Mouse (Mus musculus) hindbrain, embryonic 13.5 days (tissue): ENCODE data around the gene Slc38a9. TPM values are rescaled to one million over a fixed set of nuclear protein-coding genes. Genes with fewer than 3 reads are reported as not detected.

Experiments used
- ATAC-seq: fragments of 200-750 bp; cut with Nextera tagmentation; 2 replicates; pipeline ENCODE4 v1.8.0; 2017; ENCODE audit warnings: moderate TSS enrichment; ENCODE audit not compliant: low FRiP score
- H3K27ac ChIP-seq: fragments of 300-500 bp; sonication (generic); 2 replicates; pipeline ENCODE4 v1.5.1; 2015; ENCODE audit warnings: inconsistent platforms, mild to moderate bottlenecking, moderate library complexity
- H3K27me3 ChIP-seq: fragments of 300-500 bp; sonication (generic); 2 replicates; pipeline ENCODE4 v1.6.1; 2015; ENCODE audit warnings: mild to moderate bottlenecking, inconsistent platforms
- H3K36me3 ChIP-seq: fragments of 300-500 bp; sonication (generic); 2 replicates; pipeline ENCODE4 v1.6.1; 2015; ENCODE audit warnings: mild to moderate bottlenecking, inconsistent platforms
- H3K4me1 ChIP-seq: fragments of 300-500 bp; sonication (generic); replicated peaks from 2 replicates; pipeline ENCODE4 v1.6.1; 2015; ENCODE audit warnings: inconsistent platforms
- H3K4me2 ChIP-seq: fragments of 300-500 bp; sonication (generic); 2 replicates; pipeline ENCODE4 v1.6.1; 2015; ENCODE audit warnings: inconsistent platforms, mild to moderate bottlenecking, moderate library complexity
- H3K4me3 ChIP-seq: fragments of 300-500 bp; sonication (generic); 2 replicates; pipeline ENCODE4 v1.5.1; 2015; ENCODE audit warnings: mild to moderate bottlenecking, inconsistent platforms
- H3K9ac ChIP-seq: fragments of 300-500 bp; sonication (generic); 2 replicates; pipeline ENCODE4 v1.6.1; 2015; ENCODE audit warnings: mild to moderate bottlenecking, inconsistent platforms
- H3K9me3 ChIP-seq: fragments of 300-500 bp; sonication (generic); 2 replicates; pipeline ENCODE4 v1.6.1; 2016; ENCODE audit warnings: inconsistent platforms
- WGBS: fragments of 180-500 bp; shearing (Covaris S2); methylation state at CpG from one replicate; pipeline ENCODE4 v1.1.7; 2015; 5-methylcytosine and 5-hydroxymethylcytosine counted together
- polyA plus RNA-seq: library from polyadenylated mRNA; unstranded; fragments of >200 nt; fragmentation: Nextera tagmentation; extraction: Ambion mirVana; gene quantifications from 2 replicates; pipeline ENCODE4 v1.2.1, GENCODE M21; 2015

Gene Slc38a9
- polyA plus RNA-seq, 1 experiment from 2014 or later: 26.6 TPM

DNA sequence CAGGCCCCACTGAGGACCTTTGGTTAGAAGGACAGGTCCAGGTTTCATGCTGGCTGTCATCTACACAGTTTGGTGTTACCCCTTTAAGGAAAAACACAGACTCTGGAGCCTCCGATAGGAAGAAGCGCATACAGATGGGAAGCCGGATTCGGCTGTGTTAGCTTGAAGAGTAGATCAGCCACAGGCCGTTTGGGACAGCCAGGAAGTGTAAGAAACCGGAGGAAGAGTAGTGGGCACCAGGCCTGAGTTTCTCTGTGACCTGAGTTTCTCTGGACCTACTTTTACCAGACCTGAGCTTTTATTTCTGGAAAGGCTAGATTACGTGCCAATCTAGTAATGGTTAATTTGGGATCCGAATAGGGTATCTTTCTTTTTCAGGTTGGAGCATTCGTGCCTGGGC lies 76.6 kb downstream of the Slc38a9 start:
- Histone ChIP-seq H3K4me3 (no peak overlapping the region), H3K9ac (no peak overlapping the region), H3K36me3 (peaks cover 18% of the 10 kb centered on the region), H3K9me3 (no peaks in the 10 kb centered on the region), H3K4me1 (no peaks in the 10 kb centered on the region; the same call in 1 of the 2 replicates), H3K27me3 (no peaks in the 10 kb centered on the region), H3K27ac (no peak overlapping the region), H3K4me2 (no peak overlapping the region)
- no peak for ATAC-seq
- WGBS: 87% methylated on average over 9 of the region's 9 CpGs

DNA sequence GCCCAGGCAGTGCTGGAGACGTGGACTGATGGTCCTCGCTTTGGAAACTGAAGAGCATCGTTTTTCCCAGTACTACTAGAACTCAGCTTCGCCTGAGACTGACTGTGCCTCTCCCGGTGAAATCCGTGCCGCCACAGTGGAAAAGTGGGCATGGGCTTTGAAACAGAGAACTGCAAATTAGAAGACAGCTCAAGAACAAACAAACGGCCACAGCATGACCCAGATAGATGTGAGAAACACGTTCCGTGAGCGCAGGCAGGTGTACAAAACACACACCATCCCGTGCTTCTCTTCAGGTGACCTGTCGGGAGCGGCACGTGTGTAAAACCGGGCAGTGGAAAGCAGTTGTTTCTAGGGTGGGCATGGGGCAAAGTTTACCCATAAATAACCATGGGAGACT lies 77.5 kb downstream of the Slc38a9 start:
- Histone ChIP-seq H3K9ac (no peak overlapping the region), H3K4me3 (no peak overlapping the region), H3K9me3 (no peaks in the 10 kb centered on the region), H3K27ac (no peak overlapping the region), H3K4me2 (no peak overlapping the region), H3K36me3 (peaks cover 12% of the 10 kb centered on the region; the same call in 1 of the 2 replicates), H3K4me1 (no peaks in the 10 kb centered on the region; the same call in 1 of the 2 replicates), H3K27me3 (no peaks in the 10 kb centered on the region)
- no peak for ATAC-seq
- 90% methylated on average over 16 of the region's 16 CpGs for WGBS

DNA sequence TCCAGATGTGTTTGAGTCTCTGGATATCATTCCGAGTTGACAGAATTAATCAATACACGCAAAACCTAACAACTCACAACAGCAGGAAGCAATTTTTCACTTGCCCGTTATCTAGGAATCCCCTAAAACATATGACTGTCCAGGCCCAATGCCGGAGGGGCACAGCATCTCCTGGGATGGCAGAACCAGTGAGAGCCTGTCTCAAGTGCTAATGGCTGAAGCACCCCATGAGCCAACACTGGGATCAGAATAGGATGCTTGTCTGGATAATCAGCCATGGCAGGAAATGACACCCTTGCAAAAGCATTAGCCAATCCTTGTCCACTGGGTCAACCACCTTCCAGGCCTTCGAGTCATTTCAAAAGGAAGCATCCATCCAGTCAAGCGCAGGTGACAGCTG lies 79.5 kb downstream of the Slc38a9 start:
- WGBS: 85% methylated on average over 6 of the region's 6 CpGs
- no peak overlapping the region for H3K9ac ChIP-seq

DNA sequence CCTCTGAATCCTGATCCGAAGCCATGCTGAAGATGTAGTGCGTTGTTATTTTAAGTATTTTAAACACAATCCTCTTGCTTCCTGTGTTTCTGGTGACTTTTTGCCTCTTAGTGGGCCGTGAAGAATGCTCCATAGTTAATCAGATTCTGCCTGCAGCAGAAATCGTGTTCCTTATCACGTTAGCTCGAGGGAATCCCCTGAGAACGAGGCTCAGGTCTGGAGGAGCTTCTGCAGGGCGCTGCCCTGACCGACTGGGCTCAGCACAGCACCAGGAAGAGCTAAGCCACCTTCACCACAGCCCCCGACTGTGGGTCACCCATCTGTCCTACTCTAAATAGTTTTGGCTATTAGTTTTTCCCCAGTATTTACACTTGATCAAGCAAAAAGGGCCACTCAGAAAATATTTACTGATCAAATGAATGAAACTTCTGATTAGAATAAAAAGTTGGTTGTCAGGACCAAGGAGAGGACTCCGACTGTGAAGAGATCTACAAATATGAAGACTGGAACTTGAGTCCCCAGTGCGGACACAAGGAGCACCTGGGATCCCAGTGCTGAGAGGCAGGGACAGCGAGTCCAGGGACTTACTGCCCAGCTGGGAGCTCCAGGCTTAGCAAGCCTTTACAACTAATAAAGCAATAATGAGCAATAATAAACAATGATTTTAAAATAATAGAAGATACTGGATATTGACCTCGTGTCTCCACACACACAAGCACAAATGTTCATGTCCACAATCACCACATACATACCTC lies 81.7 kb downstream of the Slc38a9 start:
- no peak overlapping the region for H3K4me2 ChIP-seq
- H3K4me1 ChIP-seq: no peaks in the 10 kb centered on the region; the same call in 1 of the 2 replicates
- no peaks in the 10 kb centered on the region for H3K9me3 ChIP-seq
- no peak for ATAC-seq
- no peak overlapping the region for H3K9ac ChIP-seq
- H3K36me3 ChIP-seq: 0 out of 2 replicates have a peak, but pooled peaks cover 4% of the 10 kb centered on the region
- 71% methylated on average over 14 of the region's 14 CpGs for WGBS
- H3K27me3 ChIP-seq: no peaks in the 10 kb centered on the region
- no peak overlapping the region for H3K27ac ChIP-seq
- H3K4me3 ChIP-seq: no peak overlapping the region

More for the DNA sequence above, 79.5 kb downstream of the Slc38a9 start:
- Histone ChIP-seq H3K36me3 (peaks cover 7% of the 10 kb centered on the region; the same call in 1 of the 2 replicates), H3K27me3 (no peaks in the 10 kb centered on the region), H3K4me3 (no peak overlapping the region), H3K4me2 (no peak overlapping the region), H3K27ac (no peak overlapping the region), H3K4me1 (no peaks in the 10 kb centered on the region; the same call in 1 of the 2 replicates), H3K9me3 (no peaks in the 10 kb centered on the region)
- no peak for ATAC-seq

DNA sequence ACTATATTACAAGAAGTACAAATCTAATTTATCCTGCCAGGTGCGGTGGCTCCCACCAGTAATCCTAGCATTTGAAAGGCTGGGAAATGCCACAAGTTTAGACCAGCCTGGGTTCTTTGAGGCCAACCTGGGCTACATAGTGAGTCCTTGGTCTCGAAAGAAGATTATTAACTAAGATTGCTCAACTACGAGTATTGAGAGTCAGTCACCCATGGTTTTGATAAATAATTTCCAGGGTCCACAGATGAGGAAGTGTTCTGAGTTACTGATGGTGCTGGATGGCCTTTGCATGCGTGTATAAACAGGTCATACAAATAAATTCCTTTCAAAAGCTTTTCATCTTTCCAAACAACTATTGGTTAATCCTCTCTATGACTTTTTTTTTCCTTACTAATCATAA lies 83.1 kb downstream of the Slc38a9 start:
- Histone ChIP-seq H3K27ac (no peak overlapping the region), H3K4me1 (no peaks in the 10 kb centered on the region; the same call in 1 of the 2 replicates), H3K27me3 (no peaks in the 10 kb centered on the region), H3K9ac (no peak overlapping the region), H3K9me3 (no peaks in the 10 kb centered on the region), H3K36me3 (no peaks in the 10 kb centered on the region), H3K4me2 (no peak overlapping the region), H3K4me3 (no peak overlapping the region)
- no peak for ATAC-seq
- WGBS: 92% methylated on average over 4 of the region's 4 CpGs

DNA sequence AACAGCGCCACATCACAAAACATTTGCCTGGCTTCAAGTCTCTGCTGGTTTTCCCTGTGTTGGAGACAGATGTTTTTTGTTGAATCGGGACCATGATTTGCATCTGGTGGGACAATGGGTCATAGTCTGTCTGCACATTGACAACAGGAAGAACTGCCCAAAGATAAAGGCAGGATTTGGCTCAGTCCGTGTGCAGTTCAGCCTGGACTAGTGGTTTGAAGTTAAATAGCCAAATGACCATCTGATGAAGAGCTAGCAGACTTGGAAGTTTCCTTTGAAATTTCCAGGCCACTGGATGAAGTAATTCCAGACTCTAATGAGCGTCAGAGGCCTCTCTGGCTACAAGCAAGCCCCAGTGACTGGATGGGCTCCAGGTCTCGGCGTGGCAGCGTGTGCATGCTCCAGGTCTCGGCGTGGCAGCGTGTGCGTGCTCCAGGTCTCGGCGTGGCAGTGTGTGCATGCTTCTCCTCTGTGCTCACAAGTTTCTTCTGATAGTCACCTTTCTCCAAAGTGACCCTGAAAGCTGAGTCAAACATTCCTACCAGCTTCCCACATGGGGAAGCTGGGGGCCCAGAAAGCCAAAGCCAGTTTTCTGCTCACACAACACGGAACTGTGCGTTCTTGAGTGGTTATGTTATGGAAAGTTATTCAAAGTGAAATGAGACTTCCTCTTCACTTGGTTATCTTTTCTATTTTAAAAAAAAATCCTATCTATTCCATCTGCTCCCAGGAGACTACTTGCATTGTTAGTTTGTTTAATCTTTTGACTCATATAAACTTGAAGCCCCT lies 83.7 kb downstream of the Slc38a9 start:
- H3K27ac ChIP-seq: no peak overlapping the region

DNA sequence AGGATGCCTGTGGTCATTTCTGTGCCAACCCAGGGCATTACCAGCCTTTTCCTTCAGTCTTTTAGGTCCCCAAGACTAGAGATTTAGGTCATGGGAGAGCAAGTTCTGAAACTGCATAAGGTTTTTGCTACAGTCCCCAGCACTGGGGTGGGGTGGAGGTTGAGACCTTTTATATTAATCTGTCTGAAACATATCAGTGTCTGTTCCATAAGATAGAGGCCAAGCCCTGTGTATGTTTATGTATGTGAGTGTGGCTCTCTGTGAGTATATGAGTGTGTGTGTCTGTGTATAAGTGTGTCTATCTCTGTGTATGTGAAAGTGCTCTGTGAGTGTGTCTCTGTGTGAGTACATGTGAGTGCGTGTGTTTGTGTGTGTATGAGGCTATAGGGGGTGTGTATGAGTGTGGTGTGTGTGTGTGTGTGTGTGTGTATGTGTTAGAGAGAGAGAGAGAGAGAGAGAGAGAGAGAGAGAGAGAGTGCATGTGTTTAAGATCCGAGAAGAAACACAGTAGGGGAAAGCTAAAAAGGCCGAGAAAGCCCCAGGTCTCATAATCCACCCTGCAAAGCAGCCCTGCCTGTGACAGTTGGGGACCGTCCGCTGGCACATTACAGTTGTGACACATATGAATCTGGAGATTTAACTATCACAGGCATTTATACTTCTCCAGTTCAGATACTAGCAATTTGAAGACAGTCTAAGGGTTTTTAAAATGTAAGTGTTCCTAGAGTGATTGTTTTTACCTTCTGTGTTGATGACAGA lies 85.6 kb downstream of the Slc38a9 start:
- no peaks in the 10 kb centered on the region for H3K27me3 ChIP-seq
- H3K9ac ChIP-seq: no peak overlapping the region
- no peak overlapping the region for H3K27ac ChIP-seq
- H3K36me3 ChIP-seq: no peaks in the 10 kb centered on the region
- H3K9me3 ChIP-seq: no peaks in the 10 kb centered on the region
- peaks cover under 1% of the 10 kb centered on the region; the same call in 1 of the 2 replicates for H3K4me1 ChIP-seq
- H3K4me3 ChIP-seq: no peak overlapping the region
- WGBS: 85% methylated on average over 5 of the region's 5 CpGs
- ATAC-seq: no peak
- no peak overlapping the region for H3K4me2 ChIP-seq

More for the DNA sequence above, 83.7 kb downstream of the Slc38a9 start:
- Histone ChIP-seq H3K27me3 (no peaks in the 10 kb centered on the region), H3K4me1 (no peaks in the 10 kb centered on the region; the same call in 1 of the 2 replicates), H3K4me2 (no peak overlapping the region), H3K9me3 (no peaks in the 10 kb centered on the region), H3K9ac (no peak overlapping the region), H3K36me3 (no peaks in the 10 kb centered on the region), H3K4me3 (no peak overlapping the region)
- whole genome bisulfite sequencing: 90% methylated on average over 15 of the region's 15 CpGs
- ATAC-seq: no peak

DNA sequence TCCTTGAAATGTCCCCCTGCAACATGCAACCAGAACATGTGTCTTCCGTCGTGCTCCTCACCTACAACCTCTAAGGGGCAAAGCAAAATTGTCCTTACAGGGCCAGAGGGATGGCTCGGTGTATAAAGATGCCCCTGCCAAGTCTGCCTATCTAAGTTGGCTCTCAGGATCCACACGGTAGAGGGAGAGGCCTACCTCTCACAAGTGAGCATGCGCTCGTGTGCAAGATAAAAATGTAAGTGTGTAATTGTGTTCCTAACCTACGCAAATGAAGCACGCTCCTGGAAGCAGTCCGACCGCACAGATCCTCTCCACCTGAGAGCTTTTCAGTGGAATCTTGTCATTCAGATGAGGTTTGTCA lies 86.1 kb downstream of the Slc38a9 start:
- Histone ChIP-seq H3K27ac (no peak overlapping the region), H3K4me1 (peaks cover 6% of the 10 kb centered on the region), H3K36me3 (no peaks in the 10 kb centered on the region), H3K4me3 (no peak overlapping the region), H3K27me3 (no peaks in the 10 kb centered on the region), H3K9ac (no peak overlapping the region), H3K9me3 (no peaks in the 10 kb centered on the region), H3K4me2 (no peak overlapping the region)
- 95% methylated on average over 10 of the region's 10 CpGs for WGBS
- ATAC-seq: no peak

DNA sequence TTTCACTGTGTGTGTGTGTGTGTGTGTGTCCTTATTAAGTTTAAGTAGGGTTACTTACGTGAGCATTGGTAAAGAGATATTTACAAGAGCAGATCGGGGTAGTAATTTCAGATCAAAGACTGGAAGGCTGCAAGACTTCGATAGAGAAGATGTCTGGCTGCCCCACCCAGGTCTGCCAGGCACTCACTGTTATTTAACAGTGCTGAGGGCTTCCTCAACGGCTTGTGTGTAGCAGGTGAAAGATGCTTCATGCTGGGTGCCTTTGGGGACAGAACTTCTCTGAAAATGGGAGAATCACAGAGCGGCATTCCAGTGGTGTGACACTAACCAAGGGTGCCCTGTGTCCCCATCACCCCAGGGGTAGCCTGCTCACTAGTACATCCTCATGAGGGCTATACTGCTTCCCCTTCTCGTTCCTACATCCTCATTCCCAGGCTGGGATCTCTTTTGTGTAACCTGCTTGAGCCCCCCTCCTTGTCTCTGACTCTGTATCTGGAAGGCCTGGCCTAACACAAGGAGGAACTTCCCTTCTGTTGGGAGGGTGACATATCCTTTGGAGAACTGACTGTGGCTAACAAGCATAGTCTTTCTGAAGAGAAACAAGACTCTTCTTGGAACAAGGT lies 87.4 kb downstream of the Slc38a9 start:
- no peak overlapping the region for H3K4me2 ChIP-seq
- no peaks in the 10 kb centered on the region for H3K27me3 ChIP-seq
- no peak overlapping the region for H3K9ac ChIP-seq
- peaks cover 10% of the 10 kb centered on the region for H3K4me1 ChIP-seq
- H3K36me3 ChIP-seq: no peaks in the 10 kb centered on the region
- no peak overlapping the region for H3K27ac ChIP-seq
- ATAC-seq: no peak
- no peak overlapping the region for H3K4me3 ChIP-seq
- H3K9me3 ChIP-seq: no peaks in the 10 kb centered on the region
- 85% methylated on average over 6 of the region's 6 CpGs for WGBS

DNA sequence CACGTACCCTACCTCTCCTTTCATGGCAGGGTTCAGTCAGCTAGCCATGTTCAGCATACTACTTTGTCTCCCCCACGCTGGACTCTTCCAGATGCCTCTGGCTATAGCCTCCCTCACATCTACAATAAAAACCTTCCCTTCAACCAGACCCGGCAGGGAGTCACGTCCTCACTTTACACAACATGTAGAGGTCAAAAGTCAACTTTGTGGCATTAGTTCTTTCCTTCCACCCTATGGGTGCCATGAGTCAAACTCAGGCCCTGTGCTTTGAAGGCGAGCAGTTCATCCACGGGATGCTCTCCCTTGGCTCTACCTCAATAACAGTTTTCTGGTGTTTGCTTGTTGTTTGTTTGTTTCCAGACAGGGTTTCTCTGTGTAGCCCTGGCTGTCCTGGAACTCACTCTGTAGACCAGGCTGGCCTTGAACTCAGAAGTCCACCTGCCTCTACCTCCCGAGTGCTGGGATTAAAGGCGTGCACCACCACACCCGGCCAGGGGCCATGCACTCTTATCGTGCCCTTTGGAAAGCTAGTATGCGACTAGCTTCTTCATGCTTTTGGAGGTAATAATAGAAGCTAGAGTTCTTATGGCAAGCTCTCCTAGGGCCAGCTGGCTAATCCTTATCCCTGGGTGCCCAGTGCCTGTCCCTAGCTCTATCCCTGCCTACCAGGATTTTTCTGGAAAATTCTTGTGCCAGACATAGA lies 88.4 kb downstream of the Slc38a9 start:
- H3K27me3 ChIP-seq: no peaks in the 10 kb centered on the region
- no peak overlapping the region for H3K4me2 ChIP-seq
- H3K9ac ChIP-seq: no peak overlapping the region
- H3K27ac ChIP-seq: no peak overlapping the region
- no peak for ATAC-seq
- no peaks in the 10 kb centered on the region for H3K36me3 ChIP-seq
- no peak overlapping the region for H3K4me3 ChIP-seq
- peaks cover 10% of the 10 kb centered on the region for H3K4me1 ChIP-seq
- no peaks in the 10 kb centered on the region for H3K9me3 ChIP-seq
- WGBS: 90% methylated on average over 11 of the region's 11 CpGs

DNA sequence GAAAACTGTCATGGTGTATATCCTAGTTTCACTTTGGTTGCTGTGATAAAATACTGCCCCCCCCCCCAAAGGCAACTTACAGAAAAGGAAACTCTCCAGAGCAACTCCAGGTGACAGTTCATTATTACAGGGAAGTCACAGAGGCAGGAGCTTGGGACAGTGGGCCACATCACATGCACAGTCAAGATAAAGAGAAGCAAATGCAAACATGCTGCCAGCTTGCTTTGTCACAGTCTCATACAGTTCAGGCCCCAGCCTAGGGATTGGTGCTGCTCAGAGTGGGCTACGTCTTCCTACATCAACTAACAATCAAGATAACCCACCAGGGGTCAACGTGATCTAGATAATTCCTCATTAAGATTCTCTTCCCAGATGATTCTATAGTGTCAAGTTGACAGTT lies 89.3 kb downstream of the Slc38a9 start:
- Histone ChIP-seq H3K9ac (no peak overlapping the region), H3K4me3 (no peak overlapping the region), H3K4me1 (peaks cover 12% of the 10 kb centered on the region), H3K4me2 (no peak overlapping the region), H3K36me3 (no peaks in the 10 kb centered on the region), H3K27me3 (no peaks in the 10 kb centered on the region), H3K27ac (no peak overlapping the region), H3K9me3 (no peaks in the 10 kb centered on the region)
- ATAC-seq: no peak
- 95% methylated on average over 2 of the region's 2 CpGs for WGBS
